22 mouse cellular contexts compared by ENCODE assay signal in genomic region chr6:98015066-98015465, GRCm38 (mm10).
DNase-seq lines count a peak whose midpoint lies in the region; ATAC-seq and TF ChIP-seq lines count a peak whose summit lies in the region.
"Had no signal": no experiment of that assay in that cellular context is flagged by ENCODE, and none has a peak within 500 bp of the region (broad histone marks: within the 10 kb centered on the region; RNA-seq: fewer than 3 reads in every experiment).

No protein-coding gene starts in this region.

- no peaks in the 10 kb centered on the region for H3K27me3 ChIP-seq in kidney, embryonic 14.5 days (ENCODE audit: control insufficient read depth, insufficient read depth, low read length)
- no peaks in the 10 kb centered on the region for H3K27me3 ChIP-seq in kidney, postnatal 0 days (ENCODE audit: insufficient read depth, low read length)
- H3K27me3 ChIP-seq: embryonic facial prominence, embryonic 12.5 days; embryonic facial prominence, embryonic 15.5 days; forebrain, embryonic 12.5 days; forebrain, embryonic 15.5 days; hindbrain, embryonic 12.5 days; hindbrain, embryonic 15.5 days had no signal

- no peak for TF ChIP-seq CTCF in kidney, postnatal 0 days (IDR thresholded peaks at IDR 0.05; ENCODE audit: low read depth)
- no peak for TF ChIP-seq CTCF in brain, embryonic 14.5 days (IDR thresholded peaks at IDR 0.05; ENCODE audit: borderline replicate concordance, extremely low read depth, insufficient read depth, insufficient read length)

- H3K27ac ChIP-seq in kidney, embryonic 14.5 days (ENCODE audit: low read depth, low read length), result peak overlapping the region; percentile 37; the same call in 1 of the 2 replicates
- no peak overlapping the region for H3K27ac ChIP-seq in kidney, postnatal 0 days
- H3K27ac ChIP-seq: embryonic facial prominence, embryonic 12.5 days; embryonic facial prominence, embryonic 15.5 days; forebrain, embryonic 12.5 days; forebrain, embryonic 15.5 days; hindbrain, embryonic 12.5 days; hindbrain, embryonic 15.5 days had no signal

- WGBS in kidney, embryonic 14.5 days, result 73% methylated on average over 5 of the region's 5 CpGs
- 58% methylated on average over 5 of the region's 5 CpGs for WGBS in kidney, postnatal 0 days

- H3K4me3 ChIP-seq in kidney, embryonic 14.5 days (ENCODE audit: low read length), result no peak overlapping the region
- H3K4me3 ChIP-seq in kidney, postnatal 0 days (replicated peaks; ENCODE audit: low read depth, low read length), result no peak overlapping the region
- H3K4me3 ChIP-seq: embryonic facial prominence, embryonic 12.5 days; embryonic facial prominence, embryonic 15.5 days; forebrain, embryonic 12.5 days; forebrain, embryonic 15.5 days; hindbrain, embryonic 12.5 days; hindbrain, embryonic 15.5 days had no signal

- no peak for TF ChIP-seq POLR2A in brain, embryonic 14.5 days (IDR thresholded peaks at IDR 0.05; ENCODE audit: borderline replicate concordance, extremely low read depth, insufficient read depth, insufficient read length, poor library complexity, severe bottlenecking)

- H3K9me3 ChIP-seq in kidney, embryonic 14.5 days (ENCODE audit: control insufficient read depth, low read length), result no peaks in the 10 kb centered on the region
- no peaks in the 10 kb centered on the region for H3K9me3 ChIP-seq in kidney, postnatal 0 days (replicated peaks; ENCODE audit: low read length)
- H3K9me3 ChIP-seq: embryonic facial prominence, embryonic 12.5 days; embryonic facial prominence, embryonic 15.5 days; forebrain, embryonic 12.5 days; forebrain, embryonic 15.5 days; hindbrain, embryonic 12.5 days; hindbrain, embryonic 15.5 days had no signal

- no peak overlapping the region for H3K4me2 ChIP-seq in kidney, embryonic 14.5 days (replicated peaks; ENCODE audit: low read depth, low read length)
- no peak overlapping the region for H3K4me2 ChIP-seq in kidney, postnatal 0 days (ENCODE audit: low read length)
- H3K4me2 ChIP-seq: embryonic facial prominence, embryonic 12.5 days; embryonic facial prominence, embryonic 15.5 days; forebrain, embryonic 12.5 days; forebrain, embryonic 15.5 days; heart, embryonic 11.5 days; hindbrain, embryonic 12.5 days; hindbrain, embryonic 15.5 days had no signal

- H3K4me1 ChIP-seq in kidney, embryonic 14.5 days (ENCODE audit: control insufficient read depth, insufficient read depth, low read length), result no peaks in the 10 kb centered on the region
- H3K4me1 ChIP-seq in kidney, postnatal 0 days (replicated peaks; ENCODE audit: insufficient read depth, low read length), result no peaks in the 10 kb centered on the region
- H3K4me1 ChIP-seq: embryonic facial prominence, embryonic 12.5 days; embryonic facial prominence, embryonic 15.5 days; forebrain, embryonic 15.5 days; hindbrain, embryonic 12.5 days; hindbrain, embryonic 15.5 days had no signal

- 0 out of 2 replicates have a peak, but pooled peaks have one; percentile 57 for ATAC-seq in kidney, embryonic 14.5 days (ENCODE audit: low FRiP score, low TSS enrichment)
- ATAC-seq in kidney, postnatal 0 days (replicated peaks; ENCODE audit: low FRiP score, low read depth), result no peak
- ATAC-seq: forebrain, embryonic 15.5 days had no signal

- no peak for DNase-seq in kidney, postnatal 25 days
- DNase-seq in kidney, postnatal 0 days (ENCODE audit: low spot score), result peak; percentile 1
- DNase-seq in kidney, adult 8-10 months, result no peak
- peak; percentile 49 for DNase-seq in brain, embryonic 14.5 days (ENCODE audit: low read depth)
- DNase-seq in urinary bladder, postnatal 14 days (ENCODE audit: low spot score), result no peak
- no peak for DNase-seq in spleen, adult 12 weeks (ENCODE audit: low spot score)
- DNase-seq: adrenal gland, adult 8-10 months; adrenal gland, postnatal 25 days; cerebellum, adult 11 months; cerebellum, adult 2 months; cerebellum, adult 9-11 months; cerebellum, postnatal 25 days; gastrocnemius, postnatal 10 days; gastrocnemius, postnatal 36 days had no signal

- H3K36me3 ChIP-seq in kidney, embryonic 14.5 days (ENCODE audit: control insufficient read depth, insufficient read depth, low read length), result no peaks in the 10 kb centered on the region
- no peaks in the 10 kb centered on the region for H3K36me3 ChIP-seq in kidney, postnatal 0 days (ENCODE audit: insufficient read depth, low read length)
- H3K36me3 ChIP-seq: embryonic facial prominence, embryonic 12.5 days; embryonic facial prominence, embryonic 15.5 days; forebrain, embryonic 12.5 days; forebrain, embryonic 15.5 days; hindbrain, embryonic 12.5 days; hindbrain, embryonic 15.5 days had no signal

- no peak overlapping the region for H3K9ac ChIP-seq in kidney, embryonic 14.5 days (ENCODE audit: low read depth, low read length)
- H3K9ac ChIP-seq in kidney, postnatal 0 days (ENCODE audit: low read depth, low read length), result no peak overlapping the region
- H3K9ac ChIP-seq: embryonic facial prominence, embryonic 12.5 days; embryonic facial prominence, embryonic 15.5 days; forebrain, embryonic 12.5 days; forebrain, embryonic 15.5 days; hindbrain, embryonic 12.5 days; hindbrain, embryonic 15.5 days had no signal

Comparison
In these comparisons a context has a peak if more than half of its experiments do, and no peak if none do; other contexts are left out.
1. DNase-seq: peak in kidney, postnatal 0 days (single experiment) and brain, embryonic 14.5 days (single experiment); none in kidney, postnatal 25 days (0 of 2), kidney, adult 8-10 months (0 of 2), urinary bladder, postnatal 14 days (single experiment) and spleen, adult 12 weeks (single experiment).